ENCODE assay signal across 23 mouse cellular contexts in genomic region chr5:45284680-45285079, GRCm38 (mm10).
DNase-seq lines count a peak whose midpoint lies in the region; ATAC-seq and TF ChIP-seq lines count a peak whose summit lies in the region.
"Had no signal": no experiment of that assay in that cellular context is flagged by ENCODE, and none has a peak within 500 bp of the region (broad histone marks: within the 10 kb centered on the region; RNA-seq: fewer than 3 reads in every experiment).

No protein-coding gene starts in this region.

- no peak overlapping the region for H3K4me3 ChIP-seq in heart, adult 2 months
- H3K4me3 ChIP-seq in intestine, embryonic 15.5 days (replicated peaks): no peak overlapping the region
- H3K4me3 ChIP-seq in intestine, postnatal 0 days (ENCODE audit: low read depth, low read length): no peak overlapping the region
- no peak overlapping the region for H3K4me3 ChIP-seq in lung, embryonic 15.5 days
- H3K4me3 ChIP-seq in lung, adult 2 months (replicated peaks; ENCODE audit: extremely low read depth, low read depth, low read length): no peak overlapping the region
- no peak overlapping the region for H3K4me3 ChIP-seq in limb, embryonic 10.5 days
- H3K4me3 ChIP-seq: left cerebral cortex, adult 2 months; liver, embryonic 15.5 days; megakaryocyte, embryonic 14.5 days; neural tube, embryonic 12.5 days had no signal

- no peaks in the 10 kb centered on the region for H3K79me2 ChIP-seq in heart, adult 2 months (replicated peaks; ENCODE audit: control insufficient read depth, insufficient read depth, low read length)

- no peaks in the 10 kb centered on the region for H3K27me3 ChIP-seq in heart, adult 2 months (ENCODE audit: control insufficient read depth, insufficient read depth, low read length)
- H3K27me3 ChIP-seq in intestine, embryonic 15.5 days (replicated peaks): no peaks in the 10 kb centered on the region
- H3K27me3 ChIP-seq in intestine, postnatal 0 days (replicated peaks; ENCODE audit: control insufficient read depth, insufficient read depth, low read length): no peaks in the 10 kb centered on the region
- H3K27me3 ChIP-seq in lung, embryonic 15.5 days: no peaks in the 10 kb centered on the region
- H3K27me3 ChIP-seq in limb, embryonic 10.5 days (ENCODE audit: low read depth, poor library complexity, severe bottlenecking): no peaks in the 10 kb centered on the region
- H3K27me3 ChIP-seq: liver, embryonic 15.5 days; megakaryocyte, embryonic 14.5 days; neural tube, embryonic 12.5 days had no signal

- H3K9ac ChIP-seq in heart, adult 2 months (ENCODE audit: low read depth, low read length): no peak overlapping the region
- no peak overlapping the region for H3K9ac ChIP-seq in intestine, embryonic 15.5 days
- no peak overlapping the region for H3K9ac ChIP-seq in intestine, postnatal 0 days (ENCODE audit: low read depth, low read length)
- H3K9ac ChIP-seq in lung, embryonic 15.5 days: no peak overlapping the region
- H3K9ac ChIP-seq: hindbrain, embryonic 14.5 days; liver, embryonic 15.5 days; neural tube, embryonic 12.5 days had no signal

- no peaks in the 10 kb centered on the region for H3K9me3 ChIP-seq in intestine, embryonic 15.5 days
- no peaks in the 10 kb centered on the region for H3K9me3 ChIP-seq in intestine, postnatal 0 days (ENCODE audit: control insufficient read depth)
- no peaks in the 10 kb centered on the region for H3K9me3 ChIP-seq in lung, embryonic 15.5 days
- no peaks in the 10 kb centered on the region for H3K9me3 ChIP-seq in limb, embryonic 10.5 days (replicated peaks)
- H3K9me3 ChIP-seq: liver, embryonic 15.5 days; megakaryocyte, embryonic 14.5 days; neural tube, embryonic 12.5 days had no signal

- no peak for TF ChIP-seq CTCF in heart, adult 2 months (IDR thresholded peaks at IDR 0.05)
- TF ChIP-seq CTCF in intestine, postnatal 0 days (IDR thresholded peaks at IDR 0.05; ENCODE audit: low read depth): no peak
- no peak for TF ChIP-seq CTCF in lung, adult 2 months (IDR thresholded peaks at IDR 0.05; ENCODE audit: insufficient read depth, low read length)

- ATAC-seq in intestine, embryonic 15.5 days: no peak
- no peak for ATAC-seq in intestine, postnatal 0 days
- no peak for ATAC-seq in lung, embryonic 15.5 days (ENCODE audit: borderline replicate concordance, extremely low read depth, low FRiP score, low TSS enrichment)
- ATAC-seq: inflammation-experienced regulatory T-cells, adult 6 months had no signal

- DNase-seq in heart, adult 2 months: no peak
- DNase-seq in heart, postnatal 36 days: no peak
- no peak for DNase-seq in lung, adult 2 months
- no peak for DNase-seq in limb, embryonic 10.5 days (ENCODE audit: low spot score)
- DNase-seq in thymus, postnatal 25 days: no peak
- DNase-seq: adrenal gland, postnatal 25 days; cerebellum, adult 11 months; cerebellum, adult 9-11 months; heart, postnatal 10 days; liver; midbrain, embryonic 14.5 days; right cerebral cortex, postnatal 14 days; thymus, adult 2 months had no signal

- H3K4me1 ChIP-seq in heart, adult 2 months (ENCODE audit: control insufficient read depth, insufficient read depth, low read length): no peaks in the 10 kb centered on the region; the same call in 1 of the 2 replicates
- no peaks in the 10 kb centered on the region for H3K4me1 ChIP-seq in intestine, embryonic 15.5 days (replicated peaks)
- no peaks in the 10 kb centered on the region for H3K4me1 ChIP-seq in intestine, postnatal 0 days (replicated peaks; ENCODE audit: control insufficient read depth, insufficient read depth, low read length)
- no peaks in the 10 kb centered on the region for H3K4me1 ChIP-seq in lung, embryonic 15.5 days
- no peaks in the 10 kb centered on the region; the same call in 1 of the 2 replicates for H3K4me1 ChIP-seq in lung, adult 2 months (ENCODE audit: control insufficient read depth, insufficient read depth, low read length)
- peaks cover 42% of the 10 kb centered on the region for H3K4me1 ChIP-seq in limb, embryonic 10.5 days
- H3K4me1 ChIP-seq: liver, embryonic 15.5 days; megakaryocyte, embryonic 14.5 days had no signal

- peaks cover 3% of the 10 kb centered on the region; the same call in 1 of the 2 replicates for H3K36me3 ChIP-seq in heart, adult 2 months (ENCODE audit: control insufficient read depth, insufficient read depth, low read length)
- no peaks in the 10 kb centered on the region for H3K36me3 ChIP-seq in intestine, embryonic 15.5 days
- H3K36me3 ChIP-seq in intestine, postnatal 0 days (ENCODE audit: control insufficient read depth, insufficient read depth): no peaks in the 10 kb centered on the region
- H3K36me3 ChIP-seq in lung, embryonic 15.5 days: no peaks in the 10 kb centered on the region
- no peaks in the 10 kb centered on the region for H3K36me3 ChIP-seq in limb, embryonic 10.5 days
- H3K36me3 ChIP-seq: liver, embryonic 15.5 days; neural tube, embryonic 12.5 days had no signal

- intact Hi-C loops in heart, adult 2 months (cut with DNase I): loop anchor here (5.0 to 10.0 kb wide), 4 partner anchors 118 to 790 kb away; no protein-coding TSS in a partner anchor
- intact Hi-C loops in heart, postnatal 36 days (cut with DNase I): loop anchor here (10.0 kb wide), 1 partner anchor 520 kb away; no protein-coding TSS in a partner anchor

- H3K4me2 ChIP-seq in intestine, embryonic 15.5 days (replicated peaks): no peak overlapping the region
- no peak overlapping the region for H3K4me2 ChIP-seq in intestine, postnatal 0 days (replicated peaks; ENCODE audit: low read depth)
- H3K4me2 ChIP-seq in lung, embryonic 15.5 days: no peak overlapping the region
- H3K4me2 ChIP-seq: hindbrain, embryonic 14.5 days; liver, embryonic 15.5 days; neural tube, embryonic 12.5 days had no signal

- no peak for TF ChIP-seq POLR2A in heart, adult 2 months (IDR thresholded peaks at IDR 0.05; ENCODE audit: insufficient read depth, low read depth, low read length)
- no peak for TF ChIP-seq POLR2A in lung, adult 2 months (IDR thresholded peaks at IDR 0.05; ENCODE audit: borderline replicate concordance, extremely low read depth, low read depth, low read length)

- peak overlapping the region; percentile 67 for H3K27ac ChIP-seq in heart, adult 2 months
- 0 out of 2 replicates have a peak overlapping the region, but pooled peaks have one; percentile 34 for H3K27ac ChIP-seq in intestine, embryonic 15.5 days
- H3K27ac ChIP-seq in intestine, postnatal 0 days (ENCODE audit: low read depth, low read length): no peak overlapping the region
- peak overlapping the region; percentile 33; the same call in 1 of the 2 replicates for H3K27ac ChIP-seq in lung, embryonic 15.5 days
- 0 out of 2 replicates have a peak overlapping the region, but pooled peaks have one; percentile 7 for H3K27ac ChIP-seq in limb, embryonic 10.5 days
- H3K27ac ChIP-seq: hindbrain, embryonic 14.5 days; left cerebral cortex, adult 2 months; liver, embryonic 15.5 days; neural tube, embryonic 12.5 days; stomach, postnatal 0 days had no signal

- TF ChIP-seq EP300 in heart, adult 2 months (IDR thresholded peaks at IDR 0.05; ENCODE audit: insufficient read depth, low read depth, low read length): no peak
